Mouse (Mus musculus) cerebellum, postnatal 14 days (tissue): Measurements from ENCODE around the gene Vtcn1.
"Not testable (repeated sequence)": the region's sequence is repeated elsewhere in the genome, so short reads cannot be mapped to it uniquely, and the experiment has no call there.

Experiments
- DNase-seq, 2 experiments: peaks; one replicate each; pipeline ENCODE4 v3.0.0; 2021; ENCODE audit warnings: mixed read lengths in 2 of 2

The Vtcn1 gene

DNA sequence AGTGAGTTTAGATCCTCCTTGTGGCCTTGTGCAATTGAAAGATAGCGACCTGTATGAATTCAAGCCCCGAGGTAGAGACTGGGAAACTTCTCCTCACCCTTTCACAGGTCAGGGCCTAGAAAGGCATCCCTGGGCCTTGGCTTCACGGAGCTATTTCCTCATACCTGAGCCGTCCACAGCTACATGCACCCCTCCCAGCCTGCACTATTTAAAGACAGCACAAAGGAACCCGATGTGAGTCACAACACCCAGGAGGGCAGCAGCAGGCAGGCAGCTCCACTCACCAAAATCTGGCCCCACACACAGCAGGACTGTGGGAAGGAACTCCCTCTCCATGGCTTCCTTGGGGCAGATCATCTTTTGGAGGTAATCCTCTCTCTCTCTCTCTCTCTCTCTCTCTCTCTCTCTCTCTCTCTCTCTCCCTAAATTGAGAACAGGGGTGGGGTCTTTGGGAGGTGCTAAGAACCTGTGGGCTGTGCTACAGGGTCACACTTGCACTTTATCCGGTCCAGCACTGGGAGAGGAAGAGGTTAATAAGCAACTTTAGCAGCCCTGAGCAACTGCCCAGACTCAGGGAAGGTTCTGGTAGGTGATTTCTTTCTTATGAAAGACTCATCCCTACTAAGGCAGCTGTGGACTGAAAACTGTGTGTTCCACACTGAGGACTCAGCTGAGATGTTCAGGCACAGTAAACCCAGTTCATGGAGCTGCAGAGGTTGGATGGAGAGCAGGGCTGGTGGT, at the start of gene Vtcn1:
Gene Vtcn1, plus strand, starts transcription at position 235 of the 741 bp plus-strand sequence.
- DNase-seq, result no peak

DNA sequence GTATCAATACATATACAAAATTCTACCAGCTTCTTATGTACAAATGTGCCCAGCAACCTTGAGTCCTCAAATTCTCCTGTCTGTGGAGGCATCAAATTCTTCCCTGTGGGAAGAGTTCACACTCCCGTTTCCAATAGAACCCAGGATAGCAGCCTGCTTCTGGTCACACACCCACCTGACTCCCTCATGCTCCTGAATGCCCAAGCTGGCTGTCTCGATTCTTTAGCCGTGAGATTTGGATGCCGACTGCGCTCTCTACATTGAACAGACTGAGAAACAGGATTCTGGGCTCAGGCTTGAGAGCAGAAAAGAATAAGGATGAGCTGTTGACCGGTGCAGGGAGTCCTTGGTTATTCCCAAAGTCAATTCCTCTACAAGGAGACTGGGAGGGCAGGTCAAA, 48.3 kb upstream of the Vtcn1 start:
- no peak for DNase-seq

- DNase-seq, result no peak
Observed at GRCm38 (mm10) chr3:100777568-100777967, 47.7 kb upstream of the Vtcn1 start.

GRCm38 (mm10) chr3:100786076-100786475, 39.2 kb upstream of the Vtcn1 start:
- no peak for DNase-seq

DNA sequence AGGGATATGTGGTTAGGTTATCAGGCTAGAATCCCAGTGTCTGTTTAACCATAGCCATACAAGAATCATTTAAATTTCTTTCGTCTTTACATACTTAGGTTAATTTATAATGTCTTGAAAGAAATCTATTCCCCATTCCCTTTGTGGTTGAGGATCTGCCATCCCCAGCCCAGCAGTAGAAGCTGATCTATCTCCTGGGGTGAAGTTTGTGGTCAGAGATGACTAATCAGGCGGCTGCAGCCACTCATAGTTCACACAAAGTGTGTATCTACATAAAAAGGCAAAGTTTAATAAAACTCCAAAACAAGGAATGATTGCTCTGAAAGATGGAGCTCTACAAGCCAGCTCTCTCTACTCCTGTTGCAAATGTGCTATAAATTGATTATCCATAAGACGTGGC, 33.6 kb upstream of the Vtcn1 start:
- no peak for DNase-seq

GRCm38 (mm10) chr3:100793345-100793744, 31.9 kb upstream of the Vtcn1 start:
- DNase-seq, result no peak

- DNase-seq, result no peak
Observed at GRCm38 (mm10) chr3:100796571-100796970, 28.7 kb upstream of the Vtcn1 start.

DNA sequence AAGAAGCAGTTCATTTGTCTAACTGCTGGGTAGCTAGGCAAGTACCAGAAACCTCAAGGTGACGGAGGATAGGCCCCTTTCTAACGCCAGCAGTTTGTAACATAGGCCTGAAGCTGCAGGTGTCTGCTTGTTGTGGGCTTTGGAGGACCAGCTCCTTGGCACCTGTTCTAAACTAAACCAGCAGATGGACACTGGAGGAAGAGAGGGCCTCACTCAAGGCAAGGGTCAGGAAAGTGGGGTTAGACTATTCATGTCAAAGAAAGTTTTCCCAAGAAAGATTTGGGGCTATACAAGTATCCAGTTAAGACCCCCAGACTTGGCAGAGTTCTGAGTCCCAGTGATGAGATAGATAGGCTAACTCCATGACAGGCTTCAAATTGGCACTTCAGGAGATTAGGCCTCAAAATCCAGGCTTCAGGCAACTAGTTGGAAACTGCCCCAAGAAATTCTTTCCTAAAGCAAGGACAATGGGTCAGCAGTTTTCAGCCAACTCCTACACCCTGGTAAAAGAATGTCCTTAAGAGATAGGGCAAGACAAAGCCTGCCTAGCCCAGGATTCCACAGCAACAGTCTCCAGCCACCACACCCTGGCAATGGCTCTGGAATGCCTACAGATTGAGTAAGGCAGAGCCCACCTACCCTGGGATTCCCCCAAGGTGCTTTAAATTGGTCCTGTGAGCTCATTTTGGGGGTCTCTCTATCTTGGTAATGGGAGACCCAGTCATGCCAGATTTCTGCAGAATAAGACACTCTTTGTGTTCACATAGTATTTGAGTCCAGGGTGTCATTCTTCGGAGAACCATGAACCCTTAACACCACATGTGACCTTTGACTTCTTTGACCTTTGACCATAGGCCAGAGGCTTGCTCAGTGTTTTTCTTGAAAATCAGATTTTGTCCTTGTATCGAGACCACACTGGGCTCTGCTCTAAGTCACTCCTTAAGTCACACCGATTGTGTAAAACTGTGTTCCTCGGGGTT, 27.8 kb upstream of the Vtcn1 start:
- DNase-seq, result no peak

GRCm38 (mm10) chr3:100798872-100799422, 26.3 kb upstream of the Vtcn1 start:
- no peak for DNase-seq

GRCm38 (mm10) chr3:100804975-100805374, 20.3 kb upstream of the Vtcn1 start:
- DNase-seq, result no peak

GRCm38 (mm10) chr3:100805925-100806324, 19.3 kb upstream of the Vtcn1 start:
- DNase-seq, result no peak

DNA sequence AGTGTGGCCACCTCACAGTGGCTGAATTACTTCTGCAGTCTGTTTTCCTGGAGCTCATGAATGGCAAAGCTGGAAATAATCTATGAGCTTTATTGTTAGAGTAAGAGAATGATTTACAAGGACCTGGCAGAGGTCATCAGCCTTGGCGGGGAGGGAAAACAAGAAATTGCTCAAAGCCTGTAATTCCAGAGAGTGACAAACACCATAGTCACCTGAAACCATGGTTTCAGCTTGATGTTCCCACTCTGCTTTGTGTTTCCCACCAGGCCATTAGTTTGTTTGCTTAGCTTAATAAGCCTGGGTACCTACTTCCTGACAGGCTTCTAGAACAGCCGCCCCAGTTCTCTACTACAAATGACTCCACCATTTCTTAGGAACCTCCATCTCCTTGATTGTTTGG, 14.8 kb upstream of the Vtcn1 start:
- DNase-seq, result no peak

- DNase-seq, result no peak
Observed at GRCm38 (mm10) chr3:100811836-100812235, 13.4 kb upstream of the Vtcn1 start.

GRCm38 (mm10) chr3:100815490-100815889, 9.8 kb upstream of the Vtcn1 start:
- DNase-seq, result not testable (repeated sequence)

- no peak for DNase-seq
Observed at GRCm38 (mm10) chr3:100818709-100819108, 6.5 kb upstream of the Vtcn1 start.

GRCm38 (mm10) chr3:100819571-100819970, 5.7 kb upstream of the Vtcn1 start:
- DNase-seq, result no peak

DNA sequence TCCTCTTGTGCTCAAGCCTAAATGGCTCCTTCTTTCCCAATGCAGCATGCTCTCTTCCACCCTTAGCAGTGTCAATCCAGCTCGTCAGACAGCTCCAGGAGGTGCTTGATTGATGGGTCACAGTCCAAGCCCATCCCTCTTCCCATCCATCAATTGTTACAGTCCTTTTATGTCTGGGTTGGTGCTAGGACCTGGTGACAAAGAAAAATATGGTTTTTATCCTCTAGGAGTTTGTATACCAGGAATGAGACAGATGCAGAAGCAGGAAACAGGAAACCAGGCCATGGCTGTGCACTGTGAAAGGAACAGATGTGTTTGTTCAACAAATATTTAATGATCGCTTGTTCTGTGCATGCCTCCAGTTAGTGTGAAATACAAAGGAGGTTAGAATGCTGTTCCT, 4.4 kb upstream of the Vtcn1 start:
- no peak for DNase-seq

DNA sequence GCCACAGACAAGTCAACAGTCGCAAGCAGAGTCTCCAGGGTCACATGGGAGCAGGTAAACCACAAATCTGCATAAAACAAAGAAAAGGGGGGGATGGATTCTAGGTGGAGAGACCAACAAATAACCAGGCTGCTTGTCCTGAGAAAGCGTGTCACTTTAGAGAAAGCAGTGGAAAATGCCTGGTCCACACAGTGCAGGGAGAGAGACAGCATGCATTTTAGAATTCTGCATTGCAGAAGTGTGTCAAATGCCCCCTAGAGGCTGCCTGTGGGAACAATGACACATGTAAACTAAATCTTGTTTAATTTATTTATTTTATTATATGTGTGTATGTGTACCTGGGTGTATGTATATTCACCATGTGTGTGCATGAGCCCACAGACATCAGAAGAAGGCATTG, 4.0 kb upstream of the Vtcn1 start:
- DNase-seq, result peak in 1 of 2 experiments; percentile 8

DNA sequence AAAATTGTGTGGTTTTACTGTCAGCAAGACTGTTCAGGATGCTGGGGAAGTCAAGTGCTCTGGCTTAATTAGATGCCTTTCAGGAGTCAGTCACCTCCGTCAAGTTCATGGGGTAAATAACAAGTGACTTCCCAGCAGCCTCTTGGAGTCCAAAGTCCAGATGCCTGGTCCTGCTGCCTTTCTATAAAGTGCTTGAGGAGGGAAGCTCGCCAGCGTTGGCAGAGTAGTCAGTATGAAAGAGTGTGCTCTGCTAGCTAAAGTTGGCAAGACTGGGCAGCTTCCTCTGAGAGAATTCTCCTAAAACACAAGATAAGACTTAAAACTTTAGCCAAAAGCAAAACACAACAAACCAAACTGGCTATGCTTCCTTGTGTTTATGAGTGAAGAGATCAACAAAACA, 18.5 kb downstream of the Vtcn1 start:
- no peak for DNase-seq

- DNase-seq, result no peak
Observed at GRCm38 (mm10) chr3:100844366-100844765, 19.1 kb downstream of the Vtcn1 start.

GRCm38 (mm10) chr3:100848348-100848747, 23.1 kb downstream of the Vtcn1 start:
- DNase-seq, result no peak

- DNase-seq, result peak; percentile 38 to 61
Observed at GRCm38 (mm10) chr3:100850468-100850867, 25.2 kb downstream of the Vtcn1 start.

GRCm38 (mm10) chr3:100856050-100856815, 31.0 kb downstream of the Vtcn1 start:
- DNase-seq, result no peak
